Mouse (Mus musculus) neural tube, embryonic 12.5 days (tissue): Measurements from ENCODE around the gene Crkl. TPM values are rescaled to one million over a fixed set of nuclear protein-coding genes. Genes with fewer than 3 reads are reported as not detected.

Experiments
- ATAC-seq: fragments of 200-750 bp; cut with Nextera tagmentation; 2 replicates; pipeline ENCODE4 v1.8.0; 2017; ENCODE audit warnings: low read depth, mild to moderate bottlenecking, moderate TSS enrichment, moderate library complexity; ENCODE audit not compliant: low FRiP score
- H3K27ac ChIP-seq: fragments of 300-500 bp; sonication (generic); 2 replicates; pipeline ENCODE4 v1.5.1; 2016
- H3K27me3 ChIP-seq: fragments of 300-500 bp; sonication (generic); replicated peaks from 2 replicates; pipeline ENCODE4 v1.6.1; 2016; ENCODE audit warnings: mild to moderate bottlenecking
- H3K36me3 ChIP-seq: fragments of 300-500 bp; sonication (generic); 2 replicates; pipeline ENCODE4 v1.6.1; 2016; ENCODE audit warnings: mild to moderate bottlenecking
- H3K4me1 ChIP-seq: fragments of 300-500 bp; sonication (generic); 2 replicates; pipeline ENCODE4 v1.6.1; 2016
- H3K4me2 ChIP-seq: fragments of 300-500 bp; sonication (generic); replicated peaks from 2 replicates; pipeline ENCODE4 v1.6.1; 2016; ENCODE audit warnings: mild to moderate bottlenecking
- H3K4me3 ChIP-seq: fragments of 300-500 bp; sonication (generic); 2 replicates; pipeline ENCODE4 v1.5.1; 2016
- H3K9ac ChIP-seq: fragments of 300-500 bp; sonication (generic); 2 replicates; pipeline ENCODE4 v1.6.1; 2016; ENCODE audit warnings: mild to moderate bottlenecking
- H3K9me3 ChIP-seq: fragments of 300-500 bp; sonication (generic); 2 replicates; pipeline ENCODE4 v1.6.1; 2016; ENCODE audit warnings: mild to moderate bottlenecking
- WGBS: fragments of 180-500 bp; shearing (Covaris S2); methylation state at CpG from one replicate; pipeline ENCODE4 v1.1.7; 2016; 5-methylcytosine and 5-hydroxymethylcytosine counted together
- polyA plus RNA-seq: library from polyadenylated mRNA; unstranded; fragments of >200 nt; fragmentation: Nextera tagmentation; extraction: Ambion mirVana; gene quantifications from 2 replicates; pipeline ENCODE4 v1.2.1, GENCODE M21; 2016

Gene Crkl
- polyA plus RNA-seq, 1 experiment from 2014 or later, result 91.0 TPM

DNA sequence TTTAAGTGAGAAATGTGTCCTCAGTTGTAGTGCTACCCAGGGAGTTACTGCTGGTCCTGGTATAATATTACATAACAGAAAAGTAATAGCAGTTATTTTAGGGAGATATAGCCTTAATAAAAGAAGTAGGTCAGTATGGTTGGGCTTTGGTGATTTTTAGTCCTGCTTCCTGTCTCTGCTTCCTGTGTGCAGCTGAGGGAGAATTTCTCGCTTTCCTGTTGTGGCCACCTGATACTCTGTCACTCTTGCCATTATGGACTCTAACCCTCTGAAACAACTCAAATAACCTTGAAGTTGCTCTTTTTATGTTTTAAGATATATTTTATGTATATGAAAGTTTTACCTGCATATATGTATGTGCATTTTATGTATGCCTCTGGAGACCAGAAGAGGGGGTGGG, 9.8 kb downstream of the Crkl start:
- Histone ChIP-seq H3K4me2 (no peak overlapping the region), H3K9me3 (no peaks in the 10 kb centered on the region), H3K4me3 (no peak overlapping the region), H3K27ac (no peak overlapping the region), H3K36me3 (peaks cover 23% of the 10 kb centered on the region), H3K4me1 (no peaks in the 10 kb centered on the region), H3K9ac (no peak overlapping the region), H3K27me3 (no peaks in the 10 kb centered on the region)
- WGBS, result 94% methylated on average over 1 of the region's 1 CpGs
- ATAC-seq, result no peak

DNA sequence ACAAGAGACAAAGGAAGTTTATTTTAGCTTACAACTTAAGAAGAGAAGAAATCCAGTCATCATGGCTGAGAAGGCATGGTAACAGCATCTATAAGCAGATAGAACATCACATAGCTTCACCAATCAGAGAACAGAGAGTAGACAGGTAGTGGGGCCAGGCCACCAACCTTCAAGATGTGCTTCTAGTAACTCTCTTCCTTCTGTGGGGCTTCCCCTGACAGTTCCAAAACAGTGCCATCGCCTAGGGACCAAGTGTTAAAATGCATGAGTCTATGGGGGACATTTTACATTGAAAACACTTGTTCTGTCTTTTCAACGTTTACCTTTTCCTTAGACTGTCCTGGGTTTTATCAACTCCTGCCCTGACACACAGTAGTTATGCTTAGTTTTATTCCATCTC, 11.4 kb downstream of the Crkl start:
- WGBS, result 92% methylated on average over 2 of the region's 2 CpGs
- no peak overlapping the region for H3K9ac ChIP-seq
- no peak overlapping the region for H3K4me3 ChIP-seq
- H3K9me3 ChIP-seq, result no peaks in the 10 kb centered on the region
- no peak for ATAC-seq
- no peak overlapping the region for H3K4me2 ChIP-seq
- no peak overlapping the region for H3K27ac ChIP-seq
- H3K4me1 ChIP-seq, result no peaks in the 10 kb centered on the region
- H3K36me3 ChIP-seq, result peaks cover 7% of the 10 kb centered on the region
- H3K27me3 ChIP-seq, result no peaks in the 10 kb centered on the region

- Histone ChIP-seq H3K27me3 (no peaks in the 10 kb centered on the region), H3K27ac (no peak overlapping the region), H3K4me1 (no peaks in the 10 kb centered on the region), H3K36me3 (peaks cover 19% of the 10 kb centered on the region), H3K9ac (no peak overlapping the region), H3K4me3 (no peak overlapping the region), H3K9me3 (no peaks in the 10 kb centered on the region), H3K4me2 (no peak overlapping the region)
- 93% methylated on average over 4 of the region's 4 CpGs for WGBS
- ATAC-seq, result no peak
Observed at GRCm38 (mm10) chr16:17466875-17467663, 15.3 kb downstream of the Crkl start.

- WGBS, result 89% methylated on average over 6 of the region's 6 CpGs
- H3K36me3 ChIP-seq, result peaks cover 26% of the 10 kb centered on the region
Observed at GRCm38 (mm10) chr16:17472498-17472897, 20.7 kb downstream of the Crkl start.

GRCm38 (mm10) chr16:17474091-17474490, 22.3 kb downstream of the Crkl start:
- H3K9me3 ChIP-seq, result no peaks in the 10 kb centered on the region
- no peak for ATAC-seq
- H3K4me2 ChIP-seq, result no peak overlapping the region
- H3K27ac ChIP-seq, result no peak overlapping the region
- H3K27me3 ChIP-seq, result no peaks in the 10 kb centered on the region
- H3K9ac ChIP-seq, result no peak overlapping the region
- peaks cover 22% of the 10 kb centered on the region for H3K36me3 ChIP-seq
- no peaks in the 10 kb centered on the region for H3K4me1 ChIP-seq
- no peak overlapping the region for H3K4me3 ChIP-seq

More at GRCm38 (mm10) chr16:17472498-17472897, 20.7 kb downstream of the Crkl start:
- no peak for ATAC-seq
- Histone ChIP-seq H3K27ac (no peak overlapping the region), H3K4me3 (no peak overlapping the region), H3K9ac (no peak overlapping the region), H3K27me3 (no peaks in the 10 kb centered on the region), H3K9me3 (no peaks in the 10 kb centered on the region), H3K4me1 (no peaks in the 10 kb centered on the region), H3K4me2 (no peak overlapping the region)

- Histone ChIP-seq H3K4me2 (no peak overlapping the region), H3K27ac (no peak overlapping the region), H3K27me3 (no peaks in the 10 kb centered on the region), H3K4me3 (no peak overlapping the region), H3K9ac (no peak overlapping the region), H3K36me3 (peaks cover 16% of the 10 kb centered on the region; the same call in 1 of the 2 replicates), H3K4me1 (no peaks in the 10 kb centered on the region), H3K9me3 (no peaks in the 10 kb centered on the region)
- WGBS, result 88% methylated on average over 2 of the region's 2 CpGs
- ATAC-seq, result no peak
Observed at GRCm38 (mm10) chr16:17474761-17475160, 23.0 kb downstream of the Crkl start.

- H3K9me3 ChIP-seq, result no peaks in the 10 kb centered on the region
- ATAC-seq, result no peak
- H3K27me3 ChIP-seq, result no peaks in the 10 kb centered on the region
- WGBS, result 90% methylated on average over 4 of the region's 4 CpGs
- no peak overlapping the region for H3K9ac ChIP-seq
- H3K4me3 ChIP-seq, result no peak overlapping the region
- no peaks in the 10 kb centered on the region for H3K4me1 ChIP-seq
- no peak overlapping the region for H3K27ac ChIP-seq
- H3K4me2 ChIP-seq, result no peak overlapping the region
- peaks cover 10% of the 10 kb centered on the region; the same call in 1 of the 2 replicates for H3K36me3 ChIP-seq
Observed at GRCm38 (mm10) chr16:17475326-17475725, 23.5 kb downstream of the Crkl start.

DNA sequence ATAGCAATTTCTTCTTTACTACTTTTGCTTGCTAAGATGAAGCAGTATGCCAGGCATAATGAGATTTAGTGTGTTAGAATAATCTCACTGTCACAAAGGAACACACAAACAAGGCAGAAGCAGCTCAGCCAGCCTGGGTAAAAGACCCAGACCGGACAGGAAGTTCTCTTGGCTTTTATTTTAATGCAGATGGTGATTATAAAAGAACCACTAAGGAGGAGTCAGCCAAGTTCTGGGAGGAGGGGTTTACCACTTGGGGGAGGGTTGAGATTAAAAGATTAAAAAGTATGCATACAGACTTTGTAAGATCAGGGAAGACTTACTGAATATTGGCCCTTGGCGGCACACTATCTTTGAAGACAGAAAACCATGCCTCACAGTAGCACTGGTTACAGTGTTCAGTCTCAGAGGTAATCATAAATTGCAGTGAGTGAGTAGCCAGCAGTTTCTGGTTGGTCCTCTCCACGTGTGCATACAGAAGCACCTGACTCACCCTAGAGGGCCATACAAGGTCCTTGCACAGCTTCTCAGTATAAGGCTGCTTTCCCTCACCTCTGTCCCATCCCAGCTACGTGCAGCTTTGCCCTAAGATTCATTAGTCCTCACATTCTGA, 26.6 kb downstream of the Crkl start:
- no peak overlapping the region for H3K4me2 ChIP-seq
- H3K4me1 ChIP-seq, result no peaks in the 10 kb centered on the region
- H3K27ac ChIP-seq, result no peak overlapping the region
- H3K36me3 ChIP-seq, result peaks cover 8% of the 10 kb centered on the region; the same call in 1 of the 2 replicates
- H3K4me3 ChIP-seq, result no peak overlapping the region
- no peaks in the 10 kb centered on the region for H3K9me3 ChIP-seq
- no peak overlapping the region for H3K9ac ChIP-seq
- WGBS, result 88% methylated on average over 4 of the region's 4 CpGs
- no peak for ATAC-seq
- no peaks in the 10 kb centered on the region for H3K27me3 ChIP-seq

DNA sequence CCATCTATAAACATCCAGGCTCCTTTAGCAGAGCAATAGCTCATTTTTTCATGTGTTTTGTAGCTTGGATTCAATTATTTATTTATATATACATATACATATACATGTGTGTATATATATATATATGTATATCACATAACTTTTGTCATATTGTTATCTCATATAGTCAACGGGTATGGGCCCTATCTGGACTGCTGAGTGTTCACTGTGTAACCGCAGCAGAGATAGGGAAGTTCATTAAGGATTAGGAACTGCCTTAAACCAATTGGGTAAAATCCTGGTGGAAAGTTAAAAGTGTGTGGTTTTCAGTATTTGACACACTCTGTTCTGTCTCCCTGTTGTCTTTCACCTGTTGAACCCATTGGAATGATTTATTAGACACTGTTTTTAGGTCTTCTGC, 29.7 kb downstream of the Crkl start:
- H3K36me3 ChIP-seq, result peaks cover 32% of the 10 kb centered on the region
- ATAC-seq, result no peak
- 99% methylated on average over 2 of the region's 2 CpGs for WGBS

DNA sequence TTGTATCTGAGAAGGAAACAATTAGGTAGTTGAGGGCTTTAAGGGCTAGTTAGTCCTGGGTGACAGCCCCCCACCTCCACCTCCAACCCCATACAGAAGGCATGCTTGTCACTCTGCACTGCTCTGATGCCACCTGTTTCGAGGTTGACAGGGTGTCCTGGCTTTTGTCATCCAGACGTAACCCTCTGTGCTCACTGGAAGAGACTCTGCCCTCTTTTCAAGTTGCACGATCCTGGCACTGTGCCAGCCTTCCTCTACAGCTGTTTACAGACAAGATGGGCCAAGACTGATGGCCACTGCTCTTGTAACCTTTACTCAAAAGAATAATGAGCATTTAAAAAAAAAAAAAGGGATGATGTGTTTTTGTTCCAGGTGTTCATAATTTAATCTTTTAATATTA, 34.7 kb downstream of the Crkl start:
- 58% methylated on average over 3 of the region's 3 CpGs for WGBS
- Histone ChIP-seq H3K4me3 (no peak overlapping the region), H3K9ac (no peak overlapping the region), H3K27ac (no peak overlapping the region), H3K36me3 (peaks cover 37% of the 10 kb centered on the region), H3K27me3 (peaks cover 20% of the 10 kb centered on the region), H3K4me2 (no peak overlapping the region), H3K9me3 (no peaks in the 10 kb centered on the region), H3K4me1 (peaks cover 14% of the 10 kb centered on the region; the same call in 1 of the 2 replicates)
- no peak for ATAC-seq

More for the DNA sequence above, 29.7 kb downstream of the Crkl start:
- no peak overlapping the region for H3K9ac ChIP-seq
- H3K4me3 ChIP-seq, result no peak overlapping the region
- no peaks in the 10 kb centered on the region for H3K27me3 ChIP-seq
- peaks cover 3% of the 10 kb centered on the region; the same call in 1 of the 2 replicates for H3K4me1 ChIP-seq
- H3K27ac ChIP-seq, result no peak overlapping the region
- H3K4me2 ChIP-seq, result no peak overlapping the region
- H3K9me3 ChIP-seq, result no peaks in the 10 kb centered on the region

- peak overlapping the region; percentile 30 for H3K4me3 ChIP-seq
- H3K9me3 ChIP-seq, result no peaks in the 10 kb centered on the region
- ATAC-seq, result no peak
- H3K9ac ChIP-seq, result peak overlapping the region; percentile 53; the same call in 1 of the 2 replicates
- 47% methylated on average over 14 of the region's 14 CpGs for WGBS
- peak overlapping the region; percentile 81 for H3K4me2 ChIP-seq
- peaks cover 29% of the 10 kb centered on the region for H3K36me3 ChIP-seq
- H3K4me1 ChIP-seq, result peaks cover 14% of the 10 kb centered on the region; the same call in 1 of the 2 replicates
- no peak overlapping the region for H3K27ac ChIP-seq
- peaks cover 20% of the 10 kb centered on the region for H3K27me3 ChIP-seq
Observed at GRCm38 (mm10) chr16:17488478-17489468, 37.0 kb downstream of the Crkl start.
